Mouse (Mus musculus) G1E (cell line): ENCODE measurements around the gene Dtx2. TPM values are rescaled to one million over a fixed set of nuclear protein-coding genes. Genes with fewer than 3 reads are reported as not detected.

Source experiments
- ATAC-seq: 2 replicates; pipeline ENCODE4 v1.8.0; 2016; ENCODE audit warnings: mild to moderate bottlenecking; ENCODE audit not compliant: insufficient number of reproducible peaks, poor library complexity, low FRiP score, severe bottlenecking; ENCODE audit errors: extremely low read depth
- DNase-seq: peaks from one replicate; pipeline ENCODE4 v3.0.0; 2012; ENCODE audit warnings: low spot score
- H3K27me3 ChIP-seq: 2 replicates; pipeline ENCODE4 v1.6.1; 2012; ENCODE audit warnings: mild to moderate bottlenecking, low read length, inconsistent platforms; ENCODE audit not compliant: insufficient read depth
- H3K36me3 ChIP-seq: replicated peaks from 2 replicates; pipeline ENCODE3; 2012; ENCODE audit warnings: mild to moderate bottlenecking, inconsistent platforms
- H3K4me1 ChIP-seq: 2 replicates; pipeline ENCODE4 v1.6.1; 2012; ENCODE audit warnings: low read depth, low read length, inconsistent platforms, mixed read lengths; ENCODE audit not compliant: insufficient read depth
- H3K4me3 ChIP-seq: 2 replicates; pipeline ENCODE4 v1.5.1; 2012; ENCODE audit warnings: low read depth, mild to moderate bottlenecking, inconsistent platforms, low read length, moderate library complexity, mixed read lengths
- H3K9me3 ChIP-seq: replicated peaks from 2 replicates; pipeline ENCODE4 v1.6.1; 2012; ENCODE audit warnings: inconsistent platforms
- CTCF ChIP-seq: IDR thresholded peaks from 2 replicates; pipeline ENCODE4 v1.5.1; 2012; ENCODE audit warnings: low read depth, low read length, inconsistent platforms, mixed read lengths
- GATA1 ChIP-seq: IDR thresholded peaks from 2 replicates; pipeline ENCODE4 v1.6.1; 2012; ENCODE audit warnings: borderline replicate concordance, low read length, inconsistent platforms, mixed read lengths
- GATA2 ChIP-seq: IDR thresholded peaks from 2 replicates; pipeline ENCODE4 v1.6.1; 2012; ENCODE audit warnings: low read depth, low read length, inconsistent platforms, borderline replicate concordance
- POLR2AphosphoS5 ChIP-seq: IDR thresholded peaks from 2 replicates; pipeline ENCODE4 v1.6.1; 2012; ENCODE audit warnings: low read depth, low read length, inconsistent platforms; ENCODE audit not compliant: insufficient replicate concordance
- TAL1 ChIP-seq: conservative IDR thresholded peaks from 2 replicates; pipeline ENCODE4 v1.6.1; 2012; ENCODE audit warnings: low read depth, low read length, inconsistent platforms, mixed read lengths
- polyA plus RNA-seq: library from polyadenylated mRNA; stranded (reverse); fragments of >175 nt; gene quantifications from 2 replicates; pipeline ENCODE4 v1.2.3, GENCODE M21; 2012
- total RNA-seq, 2 experiments: library from RNA; stranded (forward) in 1 of 2; stranded (reverse) in 1 of 2; fragments of 200-1000 nt in 1 of 2; fragments of >200 nt in 1 of 2; fragmentation: Nextera tagmentation in 1 of 2; gene quantifications; 2 replicates each; pipeline ENCODE4 v1.2.3; 2014 to 2017

Dtx2 gene
- total and polyA plus RNA-seq, 3 experiments = 5.1 to 25.6 (median 25.2) TPM

- H3K36me3 ChIP-seq = peaks cover 76% of the 10 kb centered on the region
- no peak overlapping the region for H3K4me3 ChIP-seq
- H3K9me3 ChIP-seq = no peaks in the 10 kb centered on the region
- ATAC-seq = no peak
- peaks cover 8% of the 10 kb centered on the region for H3K4me1 ChIP-seq
- H3K27me3 ChIP-seq = no peaks in the 10 kb centered on the region
- no peak for DNase-seq
- TF ChIP-seq TAL1 (no peak), POLR2AphosphoS5 (no peak), CTCF (no peak), GATA2 (no peak), GATA1 (no peak)
These were observed 8.2 kb downstream of the Dtx2 start for GRCm38 (mm10) chr5:136002751-136003151.

GRCm38 (mm10) chr5:136004537-136004936 lies 9.9 kb downstream of the Dtx2 start:
- no peak for ATAC-seq
- no peaks in the 10 kb centered on the region for H3K9me3 ChIP-seq
- H3K4me1 ChIP-seq = peaks cover 8% of the 10 kb centered on the region
- H3K27me3 ChIP-seq = no peaks in the 10 kb centered on the region
- TF ChIP-seq TAL1 = no peak
- DNase-seq = no peak
- no peak overlapping the region for H3K4me3 ChIP-seq
- H3K36me3 ChIP-seq = peaks cover 70% of the 10 kb centered on the region

GRCm38 (mm10) chr5:136007745-136008144 lies 13.1 kb downstream of the Dtx2 start:
- no peak for TF ChIP-seq GATA1
- TF ChIP-seq POLR2AphosphoS5 = no peak
- TF ChIP-seq TAL1 = no peak
- TF ChIP-seq CTCF = no peak
- no peak for TF ChIP-seq GATA2
- Histone ChIP-seq H3K4me1 (no peaks in the 10 kb centered on the region), H3K36me3 (peaks cover 74% of the 10 kb centered on the region), H3K9me3 (no peaks in the 10 kb centered on the region), H3K27me3 (no peaks in the 10 kb centered on the region), H3K4me3 (no peak overlapping the region)
- no peak for ATAC-seq
- no peak for DNase-seq

GRCm38 (mm10) chr5:136014877-136015276 lies 20.3 kb downstream of the Dtx2 start:
- no peak overlapping the region for H3K4me3 ChIP-seq
- H3K9me3 ChIP-seq = no peaks in the 10 kb centered on the region
- 0 out of 2 replicates have a peak, but pooled peaks cover 3% of the 10 kb centered on the region for H3K4me1 ChIP-seq
- H3K36me3 ChIP-seq = peaks cover 79% of the 10 kb centered on the region
- no peaks in the 10 kb centered on the region for H3K27me3 ChIP-seq
- no peak for DNase-seq
- ATAC-seq = no peak
- no peak for TF ChIP-seq TAL1
- TF ChIP-seq GATA1 = no peak
- no peak for TF ChIP-seq POLR2AphosphoS5
- no peak for TF ChIP-seq GATA2
- TF ChIP-seq CTCF = no peak

GRCm38 (mm10) chr5:136015586-136015985 lies 21.0 kb downstream of the Dtx2 start:
- ATAC-seq = no peak
- no peak overlapping the region for H3K4me3 ChIP-seq
- H3K27me3 ChIP-seq = no peaks in the 10 kb centered on the region
- TF ChIP-seq GATA1 (no peak), GATA2 (no peak), CTCF (no peak), TAL1 (no peak), POLR2AphosphoS5 (no peak)
- 0 out of 2 replicates have a peak, but pooled peaks cover 3% of the 10 kb centered on the region for H3K4me1 ChIP-seq
- no peaks in the 10 kb centered on the region for H3K9me3 ChIP-seq
- H3K36me3 ChIP-seq = peaks cover 79% of the 10 kb centered on the region
- DNase-seq = no peak

- H3K4me1 ChIP-seq = peaks cover 5% of the 10 kb centered on the region; the same call in 1 of the 2 replicates
- ATAC-seq (no peak), DNase-seq (no peak)
- H3K4me3 ChIP-seq = no peak overlapping the region
- no peak for TF ChIP-seq GATA2
- no peak for TF ChIP-seq POLR2AphosphoS5
- no peak for TF ChIP-seq CTCF
- no peak for TF ChIP-seq TAL1
- no peak for TF ChIP-seq GATA1
- no peaks in the 10 kb centered on the region for H3K27me3 ChIP-seq
- H3K36me3 ChIP-seq = peaks cover 79% of the 10 kb centered on the region
- H3K9me3 ChIP-seq = no peaks in the 10 kb centered on the region
These were observed 21.6 kb downstream of the Dtx2 start for GRCm38 (mm10) chr5:136016014-136016876.
